Mouse (Mus musculus) spleen, postnatal 4 days (tissue): ENCODE results near the gene Zcchc14.

Experiments used
- DNase-seq, 2 experiments: peaks; one replicate each; pipeline ENCODE4 v3.0.0; 2022; ENCODE audit warnings: low spot score in 2 of 2

The Zcchc14 gene

DNA sequence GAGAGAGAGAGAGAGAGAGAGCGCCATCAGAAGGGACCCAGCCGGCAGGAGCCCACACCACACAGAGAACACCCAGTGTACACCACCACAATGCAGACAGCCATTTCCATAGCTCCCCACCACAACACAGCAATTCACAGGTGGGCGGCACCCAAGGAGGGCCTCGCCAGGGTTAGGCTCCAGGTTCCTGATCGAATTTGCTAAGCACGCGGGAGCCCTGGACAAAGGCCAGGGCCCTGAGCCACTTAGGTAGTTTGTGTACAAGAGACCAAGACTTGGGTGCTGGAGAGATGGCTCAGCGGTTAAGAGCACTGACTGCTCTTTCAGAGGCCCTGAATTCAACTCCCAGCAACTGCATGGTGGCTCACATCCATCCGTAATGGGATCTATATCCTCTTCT lies 100.2 kb downstream of the Zcchc14 start:
- DNase-seq: no peak

- no peak for DNase-seq
These were observed 101.4 kb downstream of the Zcchc14 start for GRCm38 (mm10) chr8:121551065-121551985.

DNA sequence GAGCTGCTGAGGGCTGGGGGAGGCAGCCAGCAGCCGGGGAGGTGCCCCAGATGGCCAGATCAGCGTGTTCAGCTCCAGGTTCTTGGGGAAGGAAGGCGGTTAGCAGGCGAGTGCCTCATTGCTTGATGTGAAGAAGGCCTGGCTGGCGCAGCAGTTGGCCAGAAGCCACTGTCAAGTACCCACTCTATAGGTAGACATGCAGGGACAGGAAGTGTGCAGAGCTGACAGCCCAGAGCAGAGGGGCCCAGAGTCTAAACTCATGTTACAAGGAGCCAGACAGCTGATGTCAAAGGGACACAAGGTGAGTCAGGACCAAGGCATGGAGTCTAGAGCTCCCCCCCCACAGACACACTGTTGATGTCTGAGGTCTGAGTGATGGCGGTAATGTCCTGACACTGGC lies 102.6 kb downstream of the Zcchc14 start:
- peak in 1 of 2 experiments; percentile 50 for DNase-seq
